Mouse (Mus musculus): ENCODE measurements around the gene Wnt9a. TPM values are rescaled to one million over a fixed set of nuclear protein-coding genes. Genes with fewer than 3 reads are reported as not detected.

The Wnt9a gene
- polyA plus RNA-seq, 1 experiment: not detected

DNA sequence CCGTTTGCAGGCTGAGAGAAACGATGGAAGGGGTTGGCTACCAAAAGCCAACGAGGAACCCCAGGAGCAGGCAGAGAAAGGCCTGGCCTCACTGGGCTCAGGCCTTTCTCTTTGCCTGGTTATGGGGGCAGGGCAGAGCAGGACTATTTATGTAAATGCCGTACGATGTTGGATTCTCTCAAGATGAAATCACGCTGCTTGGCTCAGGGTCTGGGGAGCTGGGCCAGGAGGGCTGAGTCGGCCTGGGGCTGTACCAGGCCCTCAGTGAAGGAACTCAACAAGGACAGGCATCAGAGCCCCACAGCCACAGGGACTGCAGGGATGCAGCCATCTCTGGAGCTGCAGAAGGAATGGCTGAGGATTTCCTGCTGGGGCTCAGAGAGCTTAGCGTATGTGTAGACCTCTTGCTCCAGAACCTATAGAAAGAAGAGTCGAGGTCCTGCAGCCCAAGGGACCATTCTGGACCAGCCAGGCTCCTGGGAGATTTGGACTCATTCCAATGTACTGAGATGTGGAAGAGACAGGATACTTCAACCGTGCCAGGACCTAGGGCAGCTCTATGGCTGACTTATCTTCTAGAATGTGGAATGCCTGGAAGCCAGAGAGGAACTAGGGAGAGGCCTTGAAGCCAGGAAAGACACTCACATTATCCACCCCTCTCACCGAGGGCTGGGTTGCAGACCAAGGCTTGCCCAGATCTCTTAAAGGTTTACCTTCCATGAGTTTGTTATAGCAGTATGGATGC, 39.6 kb downstream of the Wnt9a start:
- TF ChIP-seq GATA1 (IDR thresholded peaks at IDR 0.05; ENCODE audit: low read length): no peak

DNA sequence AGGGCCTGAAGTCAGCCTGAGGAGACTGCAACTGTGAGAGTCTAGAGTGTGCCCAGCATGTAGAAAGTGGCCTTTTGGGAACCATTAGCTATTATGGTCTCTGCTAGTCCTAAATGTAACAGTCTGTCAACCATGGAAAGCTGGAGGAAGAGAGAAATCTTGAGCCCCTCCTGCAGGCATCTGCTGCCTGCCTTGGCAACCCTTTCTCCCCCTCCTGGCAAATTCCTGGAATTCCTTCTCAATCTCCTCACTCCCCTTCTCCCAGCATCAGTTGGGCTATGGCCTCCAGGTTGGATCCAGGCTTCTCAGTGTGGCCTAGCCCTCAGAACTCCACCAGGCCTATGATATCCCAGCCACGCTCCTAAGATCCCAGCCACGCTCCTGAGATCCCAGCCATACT, 43.6 kb downstream of the Wnt9a start:
- TF ChIP-seq GATA1 (IDR thresholded peaks at IDR 0.05; ENCODE audit: low read length): no peak

DNA sequence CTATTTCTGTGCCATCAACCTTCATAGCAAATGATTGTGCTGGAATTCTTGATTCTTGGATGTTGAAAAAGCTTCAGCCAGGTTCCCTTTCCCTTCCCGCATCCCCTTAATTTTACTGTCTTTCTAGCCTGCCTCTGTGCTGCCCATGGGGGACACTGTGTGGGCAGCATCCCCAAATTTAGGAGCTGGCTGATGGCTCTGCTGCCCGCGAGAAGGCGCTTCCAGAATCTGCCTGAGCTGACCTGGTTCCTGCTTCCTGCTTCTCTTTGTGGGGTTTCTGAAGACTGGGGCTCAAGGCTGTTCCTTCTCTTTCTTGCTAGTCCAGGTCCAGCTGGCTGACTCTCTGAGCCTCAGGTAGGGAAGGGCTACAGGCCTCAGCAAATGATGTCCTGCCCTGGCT, 48.1 kb downstream of the Wnt9a start:
- no peak for TF ChIP-seq GATA1 (IDR thresholded peaks at IDR 0.05; ENCODE audit: low read length)

DNA sequence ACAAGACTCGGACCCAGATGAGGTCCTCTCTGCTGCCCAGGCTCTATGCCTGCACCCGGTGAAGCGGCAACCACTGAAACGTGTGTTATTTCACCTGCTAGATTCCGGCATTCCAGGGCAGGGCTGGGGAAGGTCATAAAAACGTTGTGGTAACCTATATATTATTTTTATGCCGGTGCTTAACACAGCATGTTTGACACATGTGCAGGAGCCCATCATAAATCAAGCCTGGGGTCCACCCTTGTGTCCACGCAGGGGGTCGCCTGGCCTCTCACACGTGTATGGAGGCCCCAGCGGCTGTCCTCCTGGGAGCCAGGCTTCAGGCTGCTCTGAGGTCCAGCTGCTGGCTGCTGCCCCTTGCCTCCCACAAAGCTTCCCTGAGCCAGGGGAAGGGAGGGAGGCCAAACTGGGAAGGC, 50.2 kb downstream of the Wnt9a start:
- no peak for TF ChIP-seq GATA1 (IDR thresholded peaks at IDR 0.05; ENCODE audit: low read length)

DNA sequence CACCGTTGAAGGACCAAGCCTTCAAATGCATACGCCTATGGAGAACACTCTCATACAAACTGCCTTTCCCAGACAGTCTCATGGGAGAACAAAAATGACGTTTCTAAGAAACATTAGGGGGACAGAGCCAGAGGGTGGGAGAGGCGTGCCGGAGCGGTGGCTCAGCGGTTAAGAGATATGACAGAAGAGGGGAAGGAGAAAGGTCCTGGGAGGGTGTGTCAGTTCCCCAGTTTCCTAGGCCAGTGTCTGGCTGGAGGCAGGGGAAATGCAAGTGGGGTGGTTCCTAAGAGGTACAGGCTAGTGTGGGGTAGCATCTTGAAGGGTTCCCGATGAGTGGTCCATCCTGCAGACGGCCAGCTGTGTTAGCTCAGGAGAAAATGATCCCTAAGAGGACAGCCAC, 54.6 kb downstream of the Wnt9a start:
- no peak for TF ChIP-seq GATA1 (IDR thresholded peaks at IDR 0.05; ENCODE audit: low read length)

DNA sequence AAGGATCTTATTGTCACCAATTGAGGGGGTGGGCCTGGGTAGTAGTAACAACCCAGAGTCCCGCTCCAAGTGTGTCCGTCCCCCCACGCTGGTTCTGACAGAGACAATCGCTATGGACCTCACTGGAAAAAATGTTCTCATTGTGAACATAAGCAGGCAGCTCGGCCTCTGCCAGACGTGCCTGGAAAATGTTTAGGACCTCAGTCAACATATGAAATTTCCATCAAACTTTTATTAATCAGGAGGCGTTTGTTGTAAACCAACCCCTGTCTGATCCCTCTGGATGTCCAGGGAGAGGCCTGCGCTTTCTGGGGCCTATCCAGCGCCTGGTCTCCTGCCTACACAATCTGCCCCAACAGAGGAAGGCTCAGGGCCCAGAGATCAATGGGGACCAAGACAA, 57.3 kb downstream of the Wnt9a start:
- no peak for TF ChIP-seq GATA1 (IDR thresholded peaks at IDR 0.05; ENCODE audit: low read length)

DNA sequence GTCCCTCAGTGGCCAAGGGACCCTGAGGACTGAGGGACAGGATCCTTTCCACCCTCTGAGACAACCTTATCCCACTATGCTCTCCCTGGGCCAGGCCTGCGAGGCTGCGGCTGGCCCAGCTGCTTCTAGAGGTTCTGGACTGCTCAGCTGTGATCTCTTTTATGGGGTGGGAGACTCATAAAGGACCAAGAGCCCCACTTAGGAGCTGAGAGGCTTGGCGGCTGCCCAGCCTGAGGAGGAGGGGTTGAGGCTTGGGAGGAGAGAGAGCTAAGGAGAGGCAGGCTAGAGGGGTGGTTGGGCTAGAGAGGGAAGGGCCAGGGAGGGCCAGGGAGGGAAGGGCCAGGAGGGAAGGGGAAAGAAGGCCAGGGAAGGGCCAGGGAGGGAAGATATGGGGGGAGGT, 57.7 kb downstream of the Wnt9a start:
- TF ChIP-seq GATA1 (IDR thresholded peaks at IDR 0.05; ENCODE audit: low read length): no peak

DNA sequence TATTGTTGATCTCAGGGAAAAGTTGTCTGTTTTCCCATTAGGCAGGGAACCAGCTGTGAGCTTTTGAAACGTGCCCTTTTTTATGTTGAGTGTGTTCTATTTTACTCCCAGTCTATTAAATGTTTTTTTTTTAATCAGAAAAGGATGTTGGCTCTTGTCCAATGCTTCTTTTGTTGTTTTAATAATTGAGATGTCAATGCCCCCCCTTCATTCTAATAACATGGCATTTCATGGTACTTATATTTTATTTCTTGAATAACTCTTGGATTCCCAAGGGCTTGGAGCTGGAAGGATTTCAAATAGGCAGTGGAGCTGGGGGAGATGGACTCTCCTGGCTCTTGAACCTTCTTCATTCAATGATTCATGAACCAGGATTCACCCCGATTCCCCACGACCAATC, 59.3 kb downstream of the Wnt9a start:
- no peak for TF ChIP-seq GATA1 (IDR thresholded peaks at IDR 0.05; ENCODE audit: low read length)

DNA sequence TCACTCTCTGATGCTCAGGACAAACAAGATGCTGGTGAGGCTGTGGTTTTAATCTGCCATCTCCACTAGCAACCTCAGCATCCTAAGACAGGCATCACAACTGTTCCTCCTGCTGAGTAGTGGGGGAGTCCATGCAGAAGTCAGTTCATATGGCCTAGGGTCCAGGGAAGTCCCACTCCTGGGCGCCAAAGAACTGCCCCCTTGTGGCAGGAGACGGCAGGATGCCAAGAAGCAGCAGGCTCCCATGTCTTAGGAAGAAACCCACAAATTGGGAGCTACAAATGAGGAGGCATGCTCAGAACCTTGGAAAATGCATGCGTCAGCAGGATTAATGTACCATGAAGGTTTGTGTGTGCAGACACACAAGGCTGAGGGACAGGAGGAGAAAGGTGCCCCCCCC, 59.9 kb downstream of the Wnt9a start:
- no peak for TF ChIP-seq GATA1 (IDR thresholded peaks at IDR 0.05; ENCODE audit: low read length)

DNA sequence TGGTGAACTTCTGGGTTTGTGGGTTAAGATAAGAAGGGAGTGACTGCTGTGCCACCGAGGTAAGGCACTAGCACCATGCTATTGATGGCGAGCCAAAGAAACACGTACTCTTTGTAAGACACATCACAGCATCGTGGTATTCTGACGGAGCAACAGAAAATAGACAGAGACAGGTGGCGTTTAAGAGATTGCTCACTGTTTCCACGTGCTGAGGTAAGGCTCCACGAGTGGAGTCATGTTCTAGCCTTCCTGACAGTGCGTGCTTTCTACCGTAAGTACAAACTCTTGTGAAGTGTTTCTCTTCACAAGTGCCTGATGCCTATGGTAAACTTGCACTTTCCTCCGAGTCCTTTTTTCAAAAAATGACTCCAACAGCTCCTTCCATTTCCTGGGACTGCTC, 63.1 kb downstream of the Wnt9a start:
- TF ChIP-seq GATA1 (IDR thresholded peaks at IDR 0.05; ENCODE audit: low read length): no peak

DNA sequence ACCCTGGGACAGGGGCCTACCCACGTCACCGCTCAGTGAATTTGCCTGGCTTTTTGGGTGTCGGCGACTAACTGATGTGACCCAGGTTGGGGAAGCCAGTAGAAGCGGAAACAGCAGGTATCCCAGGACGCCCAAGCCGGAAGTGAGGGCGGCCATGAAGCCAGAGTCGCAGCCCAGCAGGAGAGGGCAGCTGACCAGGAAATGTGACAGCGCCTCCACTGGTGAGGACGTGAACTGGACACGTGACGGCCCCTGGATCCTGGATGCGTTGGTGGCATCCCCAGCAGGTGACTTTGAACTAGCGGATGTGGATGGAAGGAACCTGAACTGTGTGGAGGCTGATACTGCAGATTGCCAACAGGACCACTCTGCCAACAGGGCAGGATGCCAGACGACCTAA, 68.7 kb downstream of the Wnt9a start, which contains the start of gene Prss38:
Gene Prss38 (minus strand): TSS at position 183 of the 400 bp plus-strand sequence.
- no peak for TF ChIP-seq GATA1 (IDR thresholded peaks at IDR 0.05; ENCODE audit: low read length)

DNA sequence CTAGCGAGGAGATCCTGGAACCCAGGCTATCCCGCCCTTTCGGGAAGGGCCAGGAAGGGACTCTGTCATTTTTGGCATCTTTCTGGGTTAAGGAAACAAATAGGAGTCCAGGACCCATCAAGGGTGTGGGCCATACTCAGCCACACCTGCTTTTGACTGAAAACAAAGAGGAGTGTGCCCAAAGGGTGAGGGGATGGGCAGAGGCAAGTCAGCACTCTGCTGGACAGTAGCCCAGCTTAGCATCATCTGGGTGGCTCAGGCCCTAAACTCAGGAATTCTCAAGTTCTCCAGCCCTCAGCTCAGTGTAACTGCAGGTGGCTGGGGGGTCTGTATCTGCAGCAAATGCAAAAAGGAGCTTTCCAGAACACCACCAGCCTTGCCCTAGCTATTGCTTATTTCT, 71.3 kb downstream of the Wnt9a start:
- no peak for TF ChIP-seq GATA1 (IDR thresholded peaks at IDR 0.05; ENCODE audit: low read length)

DNA sequence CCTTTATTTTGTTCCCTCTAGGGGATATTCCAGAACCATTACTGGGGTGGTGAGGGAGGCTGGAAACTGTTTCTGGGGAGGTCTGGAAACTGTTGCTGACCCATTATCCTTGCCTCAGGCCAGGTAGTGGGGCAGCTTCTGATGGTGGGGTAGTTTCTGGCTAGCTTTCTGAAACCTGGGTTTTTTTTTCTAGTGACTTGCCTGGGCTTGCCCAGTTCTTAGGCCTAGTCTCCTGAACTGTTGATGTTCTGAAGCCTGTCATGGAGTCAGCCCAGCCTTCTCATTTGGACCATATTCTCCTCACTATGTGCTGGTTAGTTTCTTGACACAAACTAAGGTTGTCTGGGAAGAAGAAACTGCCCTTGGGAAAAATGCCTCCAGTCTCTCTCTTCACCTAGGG, 72.8 kb downstream of the Wnt9a start:
- TF ChIP-seq GATA1 (IDR thresholded peaks at IDR 0.05; ENCODE audit: low read length): no peak

Other genes starting within 250 kb of the Wnt9a start
- 14.0 and 17.6 TPM in 2 replicates for gene Obscn, start 170.5 kb upstream of the Wnt9a start, polyA plus RNA-seq (2012)
- gene Iba57, start 143.2 kb upstream of the Wnt9a start, polyA plus RNA-seq (2012): 16.3 and 18.7 TPM in 2 replicates
- 0.05 and 0.08 TPM in 2 replicates for gene Gjc2, start 123.7 kb upstream of the Wnt9a start, polyA plus RNA-seq (2012)
- gene Guk1, start 114.7 kb upstream of the Wnt9a start, polyA plus RNA-seq (2012): 53.2 and 59.5 TPM in 2 replicates
- gene Mrpl55, start 104.4 kb upstream of the Wnt9a start, polyA plus RNA-seq (2012): 44.5 and 45.8 TPM in 2 replicates
- gene 2310033P09Rik, start 98.6 kb upstream of the Wnt9a start, polyA plus RNA-seq (2012): 48.1 and 49.1 TPM in 2 replicates
- 176 and 180 TPM in 2 replicates for gene Arf1, start 78.7 kb upstream of the Wnt9a start, polyA plus RNA-seq (2012)
- gene Wnt3a, start 16.2 kb upstream of the Wnt9a start, polyA plus RNA-seq (2012): not detected in 2 replicates
- not detected in 2 replicates for gene Prss38, start 68.7 kb downstream of the Wnt9a start, polyA plus RNA-seq (2012)
- 9.9 and 12.4 TPM in 2 replicates for gene Jmjd4, start 143.1 kb downstream of the Wnt9a start, polyA plus RNA-seq (2012)
- gene Snap47, start 144.3 kb downstream of the Wnt9a start, polyA plus RNA-seq (2012): 9.7 and 14.5 TPM in 2 replicates
- 0.04 and 0.09 TPM in 2 replicates for gene Zfp867, start 165.5 kb downstream of the Wnt9a start, polyA plus RNA-seq (2012)
- gene Zkscan17, start 219.8 kb downstream of the Wnt9a start, polyA plus RNA-seq (2012): 63.0 and 63.2 TPM in 2 replicates
- gene Nlrp3, start 234.6 kb downstream of the Wnt9a start, polyA plus RNA-seq (2012): not detected in 2 replicates